38 mouse cellular contexts compared by ENCODE assay signal in genomic region chr12:34991900-34992299, GRCm38 (mm10). TPM values are rescaled to one million over a fixed set of nuclear protein-coding genes. Genes with fewer than 3 reads are reported as not detected.
"Had no signal": no experiment of that assay in that cellular context is flagged by ENCODE, and none has a peak within 500 bp of the region (broad histone marks: within the 10 kb centered on the region; RNA-seq: fewer than 3 reads in every experiment).

No protein-coding gene starts in this region.

- H3K4me2 ChIP-seq: heart, embryonic 12.5 days; hindbrain, embryonic 12.5 days; hindbrain, embryonic 14.5 days; intestine, embryonic 15.5 days; limb, embryonic 13.5 days; limb, embryonic 15.5 days; liver, embryonic 12.5 days had no signal

- H3K4me3 ChIP-seq: heart, adult 2 months; heart, embryonic 10.5 days; heart, embryonic 12.5 days; hindbrain, embryonic 10.5 days; hindbrain, embryonic 12.5 days; intestine, embryonic 15.5 days; layer of hippocampus, adult 2 months; left cerebral cortex, adult 2 months; limb, embryonic 13.5 days; limb, embryonic 15.5 days; liver, embryonic 12.5 days had no signal

- ATAC-seq: hindbrain, embryonic 16.5 days; inflammation-experienced regulatory T-cells, adult 6 months; intestine, embryonic 15.5 days; liver, embryonic 12.5 days had no signal

- DNase-seq: gastrocnemius, postnatal 10 days; gastrocnemius, postnatal 25 days; heart, adult 11 months; heart, adult 2 months; heart, postnatal 10 days; heart, postnatal 4 days; kidney, adult 18-20 months; kidney, adult 8-10 months; kidney, postnatal 10 days; kidney, postnatal 25 days; kidney, postnatal 4 days; left cerebral cortex, postnatal 4 days had no signal

- H3K27ac ChIP-seq: heart, adult 2 months; heart, embryonic 10.5 days; hindbrain, embryonic 10.5 days; hindbrain, embryonic 12.5 days; hindbrain, embryonic 14.5 days; intestine, embryonic 15.5 days; layer of hippocampus, adult 2 months; left cerebral cortex, adult 2 months; limb, embryonic 13.5 days; limb, embryonic 15.5 days; liver, embryonic 12.5 days; liver, embryonic 14.5 days had no signal

- H3K4me1 ChIP-seq: heart, embryonic 10.5 days; heart, embryonic 12.5 days; hindbrain, embryonic 10.5 days; hindbrain, embryonic 12.5 days; intestine, embryonic 15.5 days; limb, embryonic 13.5 days; limb, embryonic 15.5 days; liver, embryonic 12.5 days had no signal

- H3K36me3 ChIP-seq: heart, embryonic 10.5 days; heart, embryonic 12.5 days; hindbrain, embryonic 10.5 days; hindbrain, embryonic 12.5 days; intestine, embryonic 15.5 days; limb, embryonic 13.5 days; limb, embryonic 15.5 days; liver, embryonic 12.5 days had no signal

- H3K9me3 ChIP-seq: heart, embryonic 10.5 days; heart, embryonic 12.5 days; hindbrain, embryonic 10.5 days; hindbrain, embryonic 12.5 days; intestine, embryonic 15.5 days; limb, embryonic 13.5 days; limb, embryonic 15.5 days; liver, embryonic 12.5 days had no signal

- H3K27me3 ChIP-seq: heart, embryonic 12.5 days; hindbrain, embryonic 12.5 days; intestine, embryonic 15.5 days; limb, embryonic 13.5 days; limb, embryonic 15.5 days; liver, embryonic 12.5 days had no signal

- H3K9ac ChIP-seq: heart, embryonic 12.5 days; hindbrain, embryonic 12.5 days; hindbrain, embryonic 14.5 days; intestine, embryonic 15.5 days; limb, embryonic 13.5 days; limb, embryonic 15.5 days; liver, embryonic 12.5 days; liver, embryonic 14.5 days had no signal

RNA-seq across cellular contexts. Expression of gene Prps1l1, which starts 7.3 kb away (rescaled TPM):
- total RNA-seq: gastrocnemius, adult 18-20 months; gastrocnemius, postnatal 10 days; gastrocnemius, postnatal 25 days; gastrocnemius, postnatal 4 days; heart, adult 2 months; heart, postnatal 10 days; heart, postnatal 25 days; heart, postnatal 4 days; layer of hippocampus, adult 2 months; layer of hippocampus, postnatal 10 days; layer of hippocampus, postnatal 25 days; left cerebral cortex, adult 2 months; left cerebral cortex, postnatal 14 days; left cerebral cortex, postnatal 4 days; liver, adult 2 months had no signal
- polyA plus RNA-seq: heart, adult 2 months; heart, embryonic 10.5 days; heart, embryonic 12.5 days; heart, embryonic 14.5 days; hindbrain, embryonic 10.5 days; hindbrain, embryonic 12.5 days; hindbrain, embryonic 14.5 days; hindbrain, embryonic 16.5 days; intestine, embryonic 15.5 days; kidney, embryonic 14.5 days; kidney, embryonic 16.5 days; limb, embryonic 11.5 days; limb, embryonic 13.5 days; limb, embryonic 15.5 days; liver, adult 2 months; liver, embryonic 14.5 days; liver, embryonic 16.5 days had no signal
